Mouse (Mus musculus): ENCODE results near the gene Gsk3a.
"Not testable (repeated sequence)": the region's sequence is repeated elsewhere in the genome, so short reads cannot be mapped to it uniquely, and the experiment has no call there.

Gsk3a gene

GRCm38 (mm10) chr7:25267751-25268463 lies 30.3 kb upstream of the Gsk3a start:
- POLR2A ChIA-PET = interaction anchor here in 3 of 4 experiments (0.5 to 6.1 kb wide), 79 partner anchors 9 to 502 kb away, joined by 3 to 68 read pairs (median 4); partner anchors contain the start of genes Gsk3a (in 3 of the 3), Megf8 (in 3 of the 3), Pafah1b3 (in 3 of the 3) and Zfp526 (in 3 of the 3)
- CTCF ChIA-PET = interaction anchor here (0.6 to 1.9 kb wide), 17 partner anchors 10 to 420 kb away, joined by 3 to 25 read pairs (median 5); partner anchors contain the start of genes Gsk3a (in 1 of the 4), Megf8 (in 1 of the 4) and Rabac1 (in 1 of the 4)

- CTCF ChIA-PET = interaction anchor here (0.6 to 1.9 kb wide), 15 partner anchors 11 to 420 kb away, joined by 3 to 25 read pairs (median 5); partner anchors contain the start of genes Gsk3a (in 1 of the 4), Megf8 (in 1 of the 4) and Rabac1 (in 1 of the 4)
- POLR2A ChIA-PET = interaction anchor here in 3 of 4 experiments (0.5 to 6.1 kb wide), 73 partner anchors 9 to 487 kb away, joined by 3 to 68 read pairs (median 5); partner anchors contain the start of genes Gsk3a (in 3 of the 3), Pafah1b3 (in 3 of the 3), Zfp526 (in 3 of the 3) and Megf8 (in 2 of the 3)
Measured at GRCm38 (mm10) chr7:25267301-25267750, 29.7 kb upstream of the Gsk3a start, which contains the start of gene Cic. Cic (plus strand) TSS chr7:25267704.

GRCm38 (mm10) chr7:25266180-25266962 lies 28.7 kb upstream of the Gsk3a start:
- CTCF ChIA-PET = interaction anchor here in 2 of 4 experiments (1.7 to 1.9 kb wide), 2 partner anchors 12 to 50 kb away, joined by 8 to 11 read pairs; partner anchors contain the start of gene Megf8 (in 1 of the 2)
- POLR2A ChIA-PET = interaction anchor here in 3 of 4 experiments (0.9 to 6.1 kb wide), 14 partner anchors 10 to 190 kb away, joined by 3 to 68 read pairs (median 18); partner anchors contain the start of genes Dedd2 (in 1 of the 3), Gsk3a (in 1 of the 3), Pafah1b3 (in 1 of the 3) and Zfp526 (in 1 of the 3)

- CTCF ChIA-PET = not testable (repeated sequence)
- POLR2A ChIA-PET = interaction anchor here (0.6 to 6.1 kb wide), 14 partner anchors 9 to 189 kb away, joined by 3 to 68 read pairs (median 6); partner anchors contain the start of genes Zfp526 (in 2 of the 4) and Dedd2 (in 1 of the 4)
Measured at GRCm38 (mm10) chr7:25265743-25266142, 28.1 kb upstream of the Gsk3a start.

GRCm38 (mm10) chr7:25263968-25264870 lies 26.6 kb upstream of the Gsk3a start:
- CTCF ChIA-PET = interaction anchor here (0.6 to 1.5 kb wide), 17 partner anchors 8 to 541 kb away, joined by 3 to 8 read pairs (median 4); partner anchors contain the start of genes Megf8 (in 2 of the 4) and Pafah1b3 (in 1 of the 4)
- POLR2A ChIA-PET = interaction anchor here (0.6 to 6.1 kb wide), 59 partner anchors 8 to 730 kb away, joined by 3 to 63 read pairs (median 4); partner anchors contain the start of genes Pafah1b3 (in 3 of the 4), Zfp526 (in 3 of the 4), Dedd2 (in 2 of the 4) and Gsk3a (in 2 of the 4)

- CTCF ChIA-PET = interaction anchor here in 3 of 4 experiments (0.5 to 2.5 kb wide), 5 partner anchors 16 to 258 kb away, joined by 3 to 14 read pairs (median 4); no protein-coding TSS in a partner anchor
- POLR2A ChIA-PET = interaction anchor here (0.5 to 4.2 kb wide), 8 partner anchors 9 to 418 kb away, joined by 3 to 63 read pairs (median 6); no protein-coding TSS in a partner anchor
Measured at GRCm38 (mm10) chr7:25261896-25262295, 24.2 kb upstream of the Gsk3a start.

GRCm38 (mm10) chr7:25251822-25252221 lies 14.2 kb upstream of the Gsk3a start:
- ChIA-PET POLR2A (interaction anchor here in 3 of 4 experiments (0.6 to 7.3 kb wide), 21 partner anchors 9 to 53 kb away, joined by 3 to 57 read pairs (median 5); partner anchors contain the start of genes Cic (in 3 of the 3), Pafah1b3 (in 3 of the 3), Gsk3a (in 1 of the 3) and Zfp526 (in 1 of the 3)), CTCF (interaction anchor here in 2 of 4 experiments (0.7 to 1.0 kb wide), 3 partner anchors 27 to 150 kb away, joined by 3 to 5 read pairs (median 3); no protein-coding TSS in a partner anchor)

- ChIA-PET POLR2A (interaction anchor here in 3 of 4 experiments (0.6 to 7.3 kb wide), 21 partner anchors 9 to 54 kb away, joined by 3 to 57 read pairs (median 5); partner anchors contain the start of genes Cic (in 3 of the 3), Pafah1b3 (in 3 of the 3), Gsk3a (in 1 of the 3) and Zfp526 (in 1 of the 3)), CTCF (interaction anchor here in 3 of 4 experiments (0.7 to 1.0 kb wide), 4 partner anchors 26 to 150 kb away, joined by 3 to 5 read pairs (median 4); no protein-coding TSS in a partner anchor)
Measured at GRCm38 (mm10) chr7:25251071-25251791, 13.6 kb upstream of the Gsk3a start.

GRCm38 (mm10) chr7:25250141-25250972 lies 12.7 kb upstream of the Gsk3a start, which contains the start of gene Erf:
Erf (minus strand) TSS chr7:25250761.
- ChIA-PET CTCF (interaction anchor here in 1 of 4 experiments (1.0 kb wide), 1 partner anchor 28 kb away, joined by 5 read pairs; no protein-coding TSS in a partner anchor), POLR2A (interaction anchor here in 3 of 4 experiments (0.6 to 7.3 kb wide), 21 partner anchors 9 to 187 kb away, joined by 3 to 57 read pairs (median 5); partner anchors contain the start of genes Cic (in 3 of the 3), Gsk3a (in 1 of the 3), Pafah1b3 (in 1 of the 3) and Zfp526 (in 1 of the 3))

- POLR2A ChIA-PET = interaction anchor here in 3 of 4 experiments (0.6 to 3.1 kb wide), 17 partner anchors 11 to 188 kb away, joined by 3 to 20 read pairs (median 4); partner anchors contain the start of genes Cic (in 3 of the 3) and Gsk3a (in 1 of the 3)
Measured at GRCm38 (mm10) chr7:25249314-25250140, 11.9 kb upstream of the Gsk3a start.

GRCm38 (mm10) chr7:25248846-25249313 lies 11.2 kb upstream of the Gsk3a start:
- ChIA-PET CTCF (interaction anchor here in 2 of 4 experiments (0.6 to 1.3 kb wide), 4 partner anchors 9 to 134 kb away, joined by 3 to 6 read pairs (median 3); no protein-coding TSS in a partner anchor), POLR2A (interaction anchor here (0.6 to 3.7 kb wide), 18 partner anchors 11 to 65 kb away, joined by 3 to 20 read pairs (median 5); partner anchors contain the start of genes Gsk3a (in 3 of the 4), Cic (in 1 of the 4) and Tmem145 (in 1 of the 4))

More at GRCm38 (mm10) chr7:25249314-25250140, 11.9 kb upstream of the Gsk3a start:
- CTCF ChIA-PET = no interaction called here

- POLR2A ChIA-PET = interaction anchor here (0.6 to 3.7 kb wide), 22 partner anchors 10 to 66 kb away, joined by 3 to 20 read pairs (median 5); partner anchors contain the start of genes Gsk3a (in 3 of the 4), Cic (in 1 of the 4) and Tmem145 (in 1 of the 4)
- CTCF ChIA-PET = interaction anchor here in 2 of 4 experiments (0.6 to 1.3 kb wide), 4 partner anchors 8 to 134 kb away, joined by 3 to 6 read pairs (median 3); no protein-coding TSS in a partner anchor
Measured at GRCm38 (mm10) chr7:25248018-25248647, 10.5 kb upstream of the Gsk3a start.
